Mouse (Mus musculus): Measurements from ENCODE around the gene Plekhh2.

Plekhh2 gene

DNA sequence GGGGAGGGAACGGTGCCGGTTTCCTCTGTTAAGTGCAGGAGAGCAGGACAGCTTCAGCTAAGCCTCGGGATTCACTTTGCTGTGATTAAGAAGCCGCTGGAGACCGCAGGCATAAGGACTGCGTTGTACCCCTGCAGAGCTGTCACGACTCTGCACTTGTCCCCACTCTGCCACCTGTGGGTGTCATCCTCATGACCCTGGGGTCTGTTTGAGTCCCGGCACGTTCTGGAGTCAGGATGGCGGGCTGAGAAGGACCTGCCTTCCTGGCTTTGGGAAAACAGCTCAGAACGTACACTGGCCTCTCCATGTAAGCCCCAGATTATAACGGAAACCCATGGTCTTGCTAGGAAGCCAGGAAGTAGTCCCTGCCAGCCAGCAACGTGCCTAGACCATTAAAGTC lies 95.3 kb downstream of the Plekhh2 start:
- in situ Hi-C loops (cut with MboI, MseI), result no loop called here

DNA sequence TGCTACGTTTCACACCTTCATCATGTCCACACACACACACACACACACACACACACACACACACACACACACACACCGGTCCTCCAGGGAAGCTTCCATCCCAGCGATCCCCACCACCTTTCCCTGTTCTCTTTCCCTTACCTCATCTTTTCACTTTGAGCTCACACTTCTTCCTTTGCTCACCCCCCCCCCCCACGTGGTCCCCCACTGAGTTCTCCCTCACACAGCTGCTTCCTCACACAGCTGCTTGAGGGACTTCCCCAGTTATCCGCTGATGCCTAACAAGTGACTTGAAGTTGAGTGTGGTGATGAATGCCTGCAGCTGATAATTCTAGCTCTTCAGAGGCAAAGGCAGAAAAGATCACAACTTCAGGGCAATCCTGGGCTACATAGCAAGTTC lies 95.9 kb downstream of the Plekhh2 start:
- in situ Hi-C loops (cut with MboI, MseI), result no loop called here

DNA sequence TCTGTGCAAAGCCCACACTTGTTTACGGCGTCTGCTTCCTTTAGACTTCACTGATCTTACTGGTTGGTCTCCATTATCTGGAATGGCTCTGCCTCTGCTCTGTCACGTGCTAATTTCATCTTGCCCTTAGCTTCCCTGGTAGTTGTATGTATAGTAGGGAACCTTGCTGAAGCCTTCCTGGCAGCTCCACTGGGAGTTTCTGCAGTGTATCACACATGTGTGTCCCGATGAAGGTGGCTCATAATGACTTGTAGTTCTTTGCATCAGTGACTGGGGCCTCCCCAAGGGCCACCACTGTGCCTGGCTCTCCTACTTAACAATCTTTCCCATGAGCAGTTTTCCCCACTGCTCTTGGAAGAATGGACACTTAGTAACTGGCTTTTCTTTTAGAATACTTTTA lies 96.9 kb downstream of the Plekhh2 start:
- in situ Hi-C loops (cut with MboI, MseI), result no loop called here

DNA sequence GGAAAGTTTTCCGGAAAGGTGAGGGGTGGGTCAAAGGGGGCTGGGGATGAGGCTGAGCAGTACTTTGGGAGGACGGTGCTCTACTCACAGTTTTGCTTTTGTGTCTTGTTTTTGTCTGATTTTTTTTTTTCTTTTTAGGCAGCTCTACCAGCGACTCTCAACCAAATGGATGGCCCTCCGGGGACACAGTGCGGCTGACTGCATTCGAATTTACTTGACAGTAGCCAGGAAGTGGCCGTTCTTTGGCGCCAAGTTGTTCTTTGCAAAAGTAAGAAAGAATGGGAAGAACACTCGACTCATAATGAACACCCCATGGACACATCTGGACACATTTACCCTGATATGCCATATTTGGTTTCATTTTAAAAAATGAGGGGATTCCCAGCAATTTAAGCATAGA lies 99.8 kb downstream of the Plekhh2 start:
- in situ Hi-C loops (cut with MboI, MseI), result no loop called here

DNA sequence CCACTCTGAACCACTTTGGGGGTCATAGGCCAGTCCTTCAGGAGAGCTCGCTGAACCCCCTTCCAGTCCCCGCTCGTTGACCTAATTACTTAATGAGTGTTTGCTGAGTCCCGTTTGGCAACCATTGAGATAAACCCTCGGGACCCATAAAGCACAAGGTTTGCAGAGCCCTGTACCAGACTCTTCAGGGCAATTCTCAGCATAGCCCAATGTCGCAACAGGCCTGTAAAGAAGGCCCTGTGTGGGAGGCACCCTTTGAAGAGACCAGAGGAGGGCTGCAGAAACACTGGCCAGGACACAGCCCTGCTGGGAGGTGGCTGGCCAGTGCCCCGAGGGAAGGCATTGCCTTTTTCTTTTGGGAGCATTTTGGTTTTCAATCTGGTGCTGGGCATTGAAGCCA lies 100.3 kb downstream of the Plekhh2 start:
- in situ Hi-C loops (cut with MboI, MseI), result no loop called here

DNA sequence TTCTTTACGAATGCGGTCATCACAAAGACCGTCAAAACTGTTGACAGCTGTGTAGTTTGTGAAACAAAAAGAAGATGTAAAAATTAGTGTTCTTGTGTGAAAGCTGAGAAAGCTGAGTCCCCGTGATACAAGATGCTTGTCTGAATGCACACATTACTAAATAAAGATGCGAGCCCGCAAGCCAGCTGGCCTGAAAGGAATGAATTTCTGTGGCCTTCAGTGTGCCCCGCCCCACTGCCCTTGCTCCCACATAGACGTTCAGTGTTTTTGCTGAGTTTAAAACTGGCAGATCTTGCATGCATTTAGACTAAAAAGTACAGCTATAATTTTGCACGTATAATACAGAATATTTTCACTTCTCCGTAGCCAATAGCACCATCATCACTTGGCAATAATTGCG lies 104.1 kb downstream of the Plekhh2 start:
- in situ Hi-C loops (cut with MboI, MseI), result no loop called here

DNA sequence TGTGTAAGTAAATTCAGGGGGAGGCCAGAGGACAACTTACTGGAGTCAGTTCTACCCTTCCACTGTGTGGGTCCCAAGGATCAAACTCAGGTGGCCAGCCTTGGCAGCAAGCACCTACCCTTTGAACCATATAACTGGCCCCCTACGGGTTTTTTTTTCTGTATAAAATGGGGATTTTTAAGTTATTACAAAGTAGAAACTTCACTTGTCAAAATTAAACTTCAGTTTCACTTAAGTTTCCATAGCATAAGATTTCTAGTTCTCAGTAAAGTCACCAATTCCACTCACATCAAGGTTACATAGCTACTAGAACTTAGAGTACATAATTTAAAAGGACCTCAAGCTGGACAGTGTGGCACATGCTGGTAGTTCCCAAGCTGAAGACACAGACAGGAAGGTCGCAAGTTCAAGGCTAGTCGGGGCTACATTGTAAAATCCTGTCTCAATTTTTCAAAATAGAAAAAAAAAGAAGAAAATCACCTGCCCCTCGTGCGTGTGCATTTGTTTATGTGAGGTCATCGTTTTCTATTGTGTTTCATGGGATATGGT lies 104.9 kb downstream of the Plekhh2 start:
- in situ Hi-C loops (cut with MboI, MseI), result no loop called here

DNA sequence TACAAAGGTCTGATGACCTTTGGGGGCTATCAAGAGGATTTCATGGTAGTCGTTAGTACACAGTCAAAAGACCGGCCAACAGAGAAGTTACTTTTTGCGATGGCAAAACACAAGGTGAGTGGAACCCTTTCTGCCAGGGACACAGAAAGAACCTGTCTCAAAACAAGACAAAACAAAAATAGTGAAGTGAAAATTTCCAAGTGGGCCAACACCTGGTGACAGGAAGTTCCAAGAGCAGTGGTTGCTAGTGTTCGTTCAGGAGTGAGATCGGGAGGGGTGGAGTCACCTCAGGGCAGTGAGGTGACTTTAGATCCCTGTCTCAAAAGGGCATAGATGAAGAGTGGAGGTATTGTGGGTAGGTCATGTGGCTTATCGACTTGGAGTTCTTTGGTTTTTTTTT lies 106.3 kb downstream of the Plekhh2 start:
- in situ Hi-C loops (cut with MboI, MseI), result no loop called here

DNA sequence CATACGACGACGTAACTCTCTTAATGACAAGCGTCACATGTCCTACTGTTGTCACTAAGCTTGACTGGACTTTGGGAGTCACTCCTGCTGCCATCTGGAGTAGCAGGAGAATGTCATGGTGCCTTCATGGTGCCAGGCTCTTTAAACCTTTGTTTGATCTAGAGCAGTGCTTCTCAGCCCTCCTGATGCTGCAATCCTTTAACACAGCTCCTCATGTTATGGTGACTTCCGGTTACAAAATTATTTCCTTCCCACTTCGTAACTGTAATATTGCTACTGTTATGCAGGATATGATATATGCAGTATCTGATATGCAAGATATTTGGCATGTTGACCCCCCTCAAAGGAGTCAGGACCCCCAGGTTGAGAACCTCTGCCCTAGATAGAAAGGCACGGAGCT lies 107.4 kb downstream of the Plekhh2 start:
- in situ Hi-C loops (cut with MboI, MseI), result no loop called here

DNA sequence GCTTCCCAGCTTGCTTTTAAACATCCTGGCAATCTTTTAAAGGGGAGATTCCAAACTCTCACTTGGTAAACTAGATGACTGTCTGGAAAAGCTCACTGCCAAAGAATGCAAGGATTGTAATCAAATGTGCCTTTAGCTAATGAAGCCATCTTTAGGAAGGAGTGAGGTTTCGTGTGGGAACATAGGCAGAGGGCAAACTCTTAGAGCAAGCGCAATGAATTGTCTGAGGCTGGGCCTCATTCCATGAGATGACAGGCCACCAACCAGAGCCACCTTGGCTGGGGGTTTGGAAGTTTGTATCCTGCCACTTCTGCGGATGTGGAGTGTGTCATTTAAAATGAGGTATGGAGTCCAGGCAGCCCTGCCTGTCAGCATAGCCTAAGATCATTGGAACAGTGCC lies 108.4 kb downstream of the Plekhh2 start:
- in situ Hi-C loops (cut with MboI, MseI), result no loop called here

DNA sequence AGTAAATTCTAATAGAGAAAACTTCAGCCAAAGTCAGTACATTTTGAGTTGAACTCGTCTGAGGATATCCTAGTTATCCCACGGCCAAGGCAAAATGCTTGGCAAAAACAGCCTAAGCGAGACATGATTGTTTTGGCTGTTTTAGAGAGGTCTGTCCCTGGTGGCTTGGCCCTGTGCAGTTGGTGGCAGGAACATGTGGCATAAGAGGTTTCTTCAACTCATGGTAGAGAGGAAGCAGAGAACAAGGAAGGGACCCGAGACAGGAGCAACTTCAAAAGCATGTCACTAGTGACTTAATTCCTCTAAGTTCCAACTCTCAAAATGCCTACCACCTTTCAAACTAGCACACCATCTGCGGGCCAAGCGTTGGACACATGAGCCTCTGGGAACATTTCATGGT lies 108.9 kb downstream of the Plekhh2 start:
- in situ Hi-C loops (cut with MboI, MseI), result no loop called here

DNA sequence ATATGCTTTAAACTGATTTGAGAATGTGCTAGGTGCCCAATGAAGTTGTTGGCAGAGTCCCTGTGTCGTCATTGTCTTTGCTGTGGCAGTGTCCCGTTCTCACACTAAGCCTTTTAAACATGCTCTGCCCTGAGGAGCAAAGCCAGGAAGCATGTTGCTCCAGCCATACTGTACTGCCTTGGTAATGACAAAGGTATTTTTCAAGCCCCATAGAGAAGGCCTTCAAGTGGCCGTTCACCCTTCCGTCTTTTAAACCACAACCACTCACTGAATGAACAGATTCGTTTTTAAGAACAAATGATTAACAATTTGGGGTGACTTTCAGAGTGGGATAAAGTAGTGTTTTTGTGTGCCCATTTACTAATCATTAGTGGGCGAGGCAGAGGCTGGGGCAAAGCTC lies 109.5 kb downstream of the Plekhh2 start:
- in situ Hi-C loops (cut with MboI, MseI), result no loop called here

DNA sequence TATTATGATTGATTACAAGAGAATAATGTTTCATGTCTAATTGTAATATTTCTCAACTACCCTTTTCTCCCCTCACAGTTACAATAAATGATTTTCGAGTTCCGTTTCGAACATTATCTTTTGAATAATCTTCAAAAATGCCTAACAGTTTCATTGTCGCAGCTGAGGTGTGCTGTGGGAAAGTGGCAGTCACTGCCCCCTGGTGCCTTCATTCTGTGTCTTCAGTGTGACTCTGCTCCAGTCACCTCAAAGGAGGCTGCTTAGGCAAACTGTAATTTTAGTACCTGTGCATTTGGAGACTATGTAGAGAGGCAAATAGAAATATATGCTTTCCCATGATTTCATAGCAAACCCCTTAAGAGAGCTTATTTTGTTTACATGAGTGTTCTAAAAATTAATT lies 110.3 kb downstream of the Plekhh2 start:
- in situ Hi-C loops (cut with MboI, MseI), result no loop called here

DNA sequence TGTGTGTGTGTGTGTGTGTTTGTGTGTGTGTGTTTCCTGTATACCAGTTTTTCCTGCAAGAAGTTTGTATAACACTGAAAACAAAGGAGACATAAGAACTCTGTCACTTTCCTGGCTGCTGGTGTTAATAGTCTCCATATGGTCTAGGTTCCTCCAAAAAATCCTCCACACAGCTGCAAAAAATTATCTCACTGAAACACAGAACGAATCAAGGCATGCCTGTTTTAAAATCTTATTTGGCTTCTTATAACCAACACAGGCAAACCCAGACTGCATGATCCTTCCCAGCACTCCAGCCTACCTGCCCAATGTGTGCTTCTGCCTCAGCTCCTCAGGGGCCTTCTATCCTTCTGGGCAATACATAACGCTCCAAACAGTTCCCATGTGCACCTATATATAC lies 111.2 kb downstream of the Plekhh2 start:
- in situ Hi-C loops (cut with MboI, MseI), result no loop called here

DNA sequence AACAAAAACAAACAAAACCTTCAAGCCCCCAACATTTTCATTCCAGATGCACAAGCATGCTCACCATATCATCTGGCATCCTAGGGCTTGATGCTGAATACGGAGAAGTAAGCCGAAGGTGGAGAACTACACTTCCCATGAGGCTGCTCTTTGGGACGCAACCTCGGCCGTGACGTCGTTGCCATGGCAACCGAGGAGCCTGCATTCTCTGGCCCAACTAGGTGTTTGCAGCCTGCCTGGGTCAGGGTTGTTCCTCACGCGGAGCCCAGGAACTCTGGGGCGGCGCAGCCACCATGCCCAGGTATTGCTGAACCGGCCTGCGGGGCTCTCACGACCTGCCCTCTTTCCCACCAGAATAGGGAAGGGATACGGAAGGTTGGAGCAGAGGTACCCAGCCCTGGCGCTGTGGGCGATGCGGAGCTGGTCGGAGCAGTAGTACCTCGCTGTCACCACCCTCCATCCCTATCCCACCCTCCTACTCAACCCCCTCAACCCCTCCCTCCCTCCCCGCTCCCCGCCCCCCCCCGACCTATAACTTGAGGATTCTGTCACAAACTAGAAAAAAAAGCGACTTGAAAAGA lies 114.7 kb downstream of the Plekhh2 start, which contains the start of gene Dync2li1:
Dync2li1 (plus strand) TSS at position 221 of the 581 bp plus-strand sequence.
- in situ Hi-C loops (cut with MboI, MseI), result no loop called here

DNA sequence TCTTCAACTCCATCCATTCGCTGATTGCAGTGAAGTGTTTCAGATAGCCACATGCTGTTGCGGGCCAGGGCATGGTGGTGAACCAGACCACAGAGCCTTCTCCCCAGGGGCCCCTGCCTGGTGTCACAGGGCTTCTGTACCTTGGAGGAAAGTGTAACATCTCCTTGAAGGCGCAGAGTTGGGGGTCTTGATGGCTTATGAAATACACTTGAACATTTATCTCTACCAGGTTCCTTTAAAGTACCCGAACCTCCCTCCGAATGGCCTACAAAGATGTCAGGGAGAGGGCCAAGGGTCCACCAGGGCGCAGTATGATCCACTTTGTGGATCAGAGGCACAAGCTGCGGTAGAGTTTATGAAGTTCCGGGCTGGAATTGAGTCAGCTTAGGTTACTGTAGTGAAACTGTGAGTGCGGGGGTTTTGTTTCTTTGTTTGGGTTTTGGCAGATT lies 115.2 kb downstream of the Plekhh2 start:
- in situ Hi-C loops (cut with MboI, MseI), result no loop called here

DNA sequence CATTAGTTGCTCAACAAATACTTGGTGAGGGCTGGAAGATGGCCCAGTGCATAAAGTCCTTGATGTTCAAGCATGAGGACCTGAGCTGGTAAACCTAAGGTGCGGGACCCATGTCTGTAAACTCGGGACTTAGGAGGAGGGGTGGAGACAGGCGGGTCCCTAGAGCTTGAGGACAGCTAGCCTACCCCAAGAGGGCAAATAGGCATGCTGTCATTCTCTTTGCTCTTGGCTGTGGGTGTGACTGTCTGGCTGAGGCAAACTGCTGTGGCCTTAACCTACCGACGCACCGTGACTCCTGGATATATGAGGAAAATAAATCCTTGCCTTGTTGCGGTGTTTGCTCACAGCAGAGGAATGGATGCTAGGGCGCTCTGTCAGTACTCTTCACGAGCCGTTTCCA lies 116.0 kb downstream of the Plekhh2 start:
- in situ Hi-C loops (cut with MboI, MseI), result no loop called here

DNA sequence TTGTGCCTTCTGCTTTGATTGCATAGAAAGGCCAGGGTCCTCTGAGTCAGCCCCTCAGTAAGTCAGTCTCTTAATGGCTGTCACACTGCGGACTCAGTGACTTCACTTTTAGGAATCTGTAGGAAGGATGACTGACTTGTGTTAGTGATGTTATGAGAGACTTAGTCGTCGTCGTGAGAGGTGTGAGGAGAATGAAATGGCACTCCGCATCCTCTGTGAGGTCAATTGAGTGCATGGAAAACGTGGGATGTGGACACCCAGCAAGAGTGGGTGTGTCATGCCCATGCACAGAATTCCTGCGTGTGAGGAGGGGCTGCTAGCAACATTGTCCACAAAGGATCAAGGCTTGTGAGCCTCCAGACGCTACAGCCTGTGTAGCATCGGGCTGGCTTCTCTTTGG lies 116.9 kb downstream of the Plekhh2 start:
- in situ Hi-C loops (cut with MboI, MseI), result no loop called here

DNA sequence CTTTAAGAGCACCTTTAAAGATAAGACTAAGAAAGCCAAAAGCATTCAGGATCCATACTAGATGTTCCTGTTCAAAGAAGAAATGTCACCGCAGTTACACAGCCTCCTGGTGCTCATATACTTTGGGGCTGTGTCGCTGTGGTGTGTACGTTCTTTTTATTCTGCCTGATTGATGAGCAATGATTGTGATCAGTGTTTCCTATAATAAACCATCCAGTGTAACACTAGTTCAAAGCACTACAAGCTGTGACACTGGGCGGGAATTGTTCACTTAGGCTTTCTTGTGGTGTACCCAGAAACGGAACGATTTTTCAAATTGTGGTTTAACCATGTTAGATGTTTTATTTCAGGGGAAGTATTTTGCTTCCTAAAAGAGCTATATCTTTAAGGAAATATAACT lies 120.1 kb downstream of the Plekhh2 start:
- in situ Hi-C loops (cut with MboI, MseI), result no loop called here

DNA sequence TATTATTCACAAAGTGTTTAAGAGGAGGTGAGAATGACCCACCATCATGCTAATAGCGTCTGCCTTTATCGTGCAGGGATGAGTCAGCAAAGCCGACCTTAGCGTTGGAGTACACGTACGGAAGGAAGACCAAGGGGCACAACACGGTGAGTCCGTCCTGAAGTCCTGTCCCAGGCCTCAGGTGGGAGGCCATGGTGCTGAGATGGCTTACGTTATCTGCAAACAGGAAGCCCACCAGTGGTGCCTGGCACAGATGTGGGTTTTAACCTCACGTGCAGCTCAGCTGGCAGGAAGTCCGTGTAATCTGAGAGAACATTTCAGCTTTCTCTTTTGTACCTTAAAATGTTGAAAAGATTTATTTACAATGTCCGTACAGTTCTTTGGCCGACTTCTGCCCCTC lies 121.7 kb downstream of the Plekhh2 start:
- in situ Hi-C loops (cut with MboI, MseI), result no loop called here

DNA sequence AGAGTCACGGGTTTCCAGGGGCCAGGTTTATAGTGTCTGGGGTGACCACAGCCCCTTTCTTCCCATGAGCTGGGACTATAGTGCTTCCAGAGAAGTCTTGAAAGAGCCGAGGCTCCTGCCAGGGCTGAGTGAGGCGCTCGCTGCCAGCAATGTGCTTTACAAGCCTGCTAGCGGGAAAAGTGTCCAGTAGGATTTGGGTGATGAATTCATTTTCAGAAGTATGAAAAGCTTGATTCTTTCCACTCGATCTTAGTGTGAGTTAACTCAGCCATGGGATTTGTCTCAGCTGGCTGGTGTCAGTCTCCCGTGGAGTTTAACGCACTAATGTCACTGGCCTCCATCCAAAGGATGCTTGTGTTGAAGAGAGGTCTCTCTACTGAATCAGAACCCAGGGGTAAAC lies 124.6 kb downstream of the Plekhh2 start:
- in situ Hi-C loops (cut with MboI, MseI), result no loop called here

DNA sequence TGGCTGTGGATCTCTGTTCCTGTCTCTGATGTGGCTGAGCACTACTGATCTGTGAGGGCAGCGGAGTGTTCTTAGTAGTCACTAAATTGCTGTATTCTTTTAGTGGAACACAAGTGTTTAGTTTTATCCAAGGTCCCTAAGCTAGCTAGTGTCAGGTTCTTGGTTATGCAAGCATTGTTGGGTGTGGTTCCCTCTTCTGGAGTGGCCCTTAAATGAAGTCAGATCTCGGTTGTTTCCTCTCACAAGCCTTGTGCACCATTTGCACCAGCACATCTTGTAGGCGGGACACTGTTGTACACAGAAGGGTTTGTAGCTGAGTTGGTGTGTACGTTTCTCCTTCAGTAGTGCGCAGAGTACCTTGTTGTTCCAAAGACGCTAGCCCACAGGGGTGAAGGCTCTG lies 126.3 kb downstream of the Plekhh2 start:
- in situ Hi-C loops (cut with MboI, MseI), result no loop called here

DNA sequence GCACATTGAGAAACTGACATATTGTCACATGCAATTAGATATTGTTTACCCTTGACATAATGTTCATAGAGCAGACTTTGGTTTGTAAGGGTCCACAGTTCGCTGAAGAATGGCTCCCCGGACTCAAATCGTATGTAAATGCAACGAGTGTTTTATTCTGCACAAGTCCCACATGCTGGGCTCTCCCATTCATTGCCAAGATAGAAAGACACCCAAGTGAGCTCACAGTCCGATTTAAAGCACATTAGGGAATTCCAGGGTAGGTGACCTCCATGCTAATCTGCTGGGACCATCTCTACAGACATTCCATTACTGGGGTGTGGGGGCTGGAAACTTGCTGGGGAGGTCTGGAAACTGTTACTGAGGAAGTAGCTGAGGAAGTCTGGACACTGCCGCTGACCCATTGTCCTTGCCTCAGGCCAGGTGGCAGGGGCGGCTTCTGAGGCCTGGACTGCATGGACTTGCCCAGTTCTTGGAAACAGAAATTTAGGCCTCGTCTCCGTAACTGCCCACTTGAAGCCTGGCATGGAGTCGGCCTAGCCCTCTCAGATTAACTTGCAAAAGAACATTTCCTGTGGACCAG lies 128.2 kb downstream of the Plekhh2 start:
- in situ Hi-C loops (cut with MboI, MseI), result no loop called here

DNA sequence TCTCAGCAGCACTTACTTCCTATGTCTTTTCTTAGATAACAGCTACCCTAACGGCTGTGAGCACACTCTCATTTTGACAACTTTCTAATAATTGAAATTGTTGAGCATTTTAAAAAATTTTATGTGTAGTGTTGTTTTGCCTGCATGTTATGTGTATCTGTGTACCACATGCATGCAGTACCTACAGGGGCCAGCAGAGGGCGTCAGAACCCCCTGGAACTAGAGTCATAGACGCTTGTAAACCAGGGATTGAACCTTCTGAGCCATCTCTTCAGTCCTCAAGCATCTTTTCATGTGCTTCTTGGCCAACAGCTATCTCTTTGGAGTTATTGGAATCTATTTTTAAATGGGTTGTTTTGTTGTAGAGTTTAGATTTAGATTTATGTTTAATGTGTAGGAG lies 130.2 kb downstream of the Plekhh2 start:
- in situ Hi-C loops (cut with MboI, MseI), result no loop called here
